Mouse (Mus musculus): Measurements from ENCODE around the gene Gm12666. TPM values are rescaled to one million over a fixed set of nuclear protein-coding genes. Genes with fewer than 3 reads are reported as not detected.
"Not testable (repeated sequence)": the region's sequence is repeated elsewhere in the genome, so short reads cannot be mapped to it uniquely, and the experiment has no call there.

Gm12666 gene
- not detected in 2 replicates for polyA plus RNA-seq (2015; fragmentation: Nextera tagmentation; extraction: Ambion mirVana)

DNA sequence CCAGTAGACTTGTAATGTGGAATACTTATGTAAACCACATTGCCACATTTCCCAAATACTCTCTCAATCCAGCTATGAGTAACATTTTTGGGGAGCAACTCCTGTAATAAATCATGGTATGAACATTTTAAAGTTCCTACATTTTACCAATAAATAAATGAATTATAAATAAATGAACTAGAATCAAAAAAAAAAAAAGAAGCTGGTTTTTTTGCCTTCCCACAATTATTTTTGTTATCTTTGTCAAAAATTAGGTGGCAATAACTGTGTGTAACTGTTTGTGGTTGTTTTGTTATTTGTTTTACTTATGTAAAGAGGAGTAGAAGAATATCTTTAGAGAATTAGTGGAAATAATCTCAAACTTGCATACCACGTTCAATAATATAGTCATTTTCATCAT is at the start of gene Gm12666:
Gene Gm12666 (minus strand): TSS at position 101 of the 400 bp plus-strand sequence.
- H3K9me3 ChIP-seq (replicated peaks); H3K4me2 ChIP-seq (replicated peaks); ATAC-seq (ENCODE audit: insufficient number of reproducible peaks, low FRiP score, low TSS enrichment, low read depth); H3K4me1 ChIP-seq; H3K36me3 ChIP-seq; H3K4me3 ChIP-seq (replicated peaks); H3K27me3 ChIP-seq; H3K27ac ChIP-seq (replicated peaks); H3K9ac ChIP-seq: not testable (repeated sequence)
- 91% methylated on average over 1 of the region's 1 CpGs for WGBS

DNA sequence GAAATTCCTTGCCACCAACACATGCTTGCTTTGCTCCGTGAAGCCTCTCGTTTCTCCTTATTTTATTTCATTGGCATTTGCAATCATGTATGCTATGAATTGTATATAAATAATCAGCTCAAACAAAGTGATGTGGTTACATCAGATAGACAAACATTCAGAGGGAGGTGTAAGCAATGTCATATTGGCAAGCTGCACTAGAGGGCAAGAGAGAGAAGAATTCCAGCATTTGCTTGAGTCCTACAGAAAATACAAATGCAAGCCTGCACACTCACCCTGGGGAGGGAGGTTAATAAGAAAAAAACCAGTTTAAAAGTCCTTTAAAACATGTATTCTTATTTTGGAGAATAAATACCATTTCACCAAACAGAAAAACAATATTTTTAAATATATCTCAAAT is 34.8 kb upstream of the Gm12666 start:
- WGBS = 69% methylated on average over 2 of the region's 2 CpGs

DNA sequence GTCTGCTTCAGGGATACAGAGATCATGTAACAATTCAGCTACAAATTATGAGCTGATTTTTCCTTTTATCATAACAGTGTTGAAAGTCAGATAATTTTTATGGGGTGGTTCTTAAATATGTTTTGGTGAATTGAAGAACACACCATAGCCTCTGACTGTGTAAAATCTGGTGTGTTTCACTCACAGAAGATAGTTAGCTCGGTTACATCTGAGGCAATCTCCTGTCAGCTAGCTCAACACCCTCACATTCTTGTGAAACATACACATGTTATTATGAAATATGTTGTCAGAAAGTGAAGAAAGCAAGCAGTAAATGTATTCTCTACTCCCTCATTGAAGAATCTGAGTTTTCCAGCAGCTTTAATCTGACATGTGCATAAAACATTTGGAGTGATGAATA is 24.7 kb upstream of the Gm12666 start:
- no peaks in the 10 kb centered on the region for H3K36me3 ChIP-seq
- no peaks in the 10 kb centered on the region for H3K4me1 ChIP-seq
- H3K9me3 ChIP-seq (replicated peaks) = no peaks in the 10 kb centered on the region
- no peaks in the 10 kb centered on the region for H3K27me3 ChIP-seq
- no peak overlapping the region for H3K4me2 ChIP-seq (replicated peaks)
- WGBS = 66% methylated on average over 1 of the region's 1 CpGs
- H3K9ac ChIP-seq = no peak overlapping the region
- ATAC-seq (ENCODE audit: insufficient number of reproducible peaks, low FRiP score, low TSS enrichment, low read depth) = no peak
- H3K4me3 ChIP-seq (replicated peaks) = no peak overlapping the region
- H3K27ac ChIP-seq (replicated peaks) = no peak overlapping the region

More for the DNA sequence above, 34.8 kb upstream of the Gm12666 start:
- H3K27ac ChIP-seq (replicated peaks) = no peak overlapping the region
- no peaks in the 10 kb centered on the region for H3K27me3 ChIP-seq
- H3K9ac ChIP-seq = no peak overlapping the region
- no peak overlapping the region for H3K4me3 ChIP-seq (replicated peaks)
- H3K9me3 ChIP-seq (replicated peaks) = no peaks in the 10 kb centered on the region
- no peaks in the 10 kb centered on the region for H3K36me3 ChIP-seq
- no peaks in the 10 kb centered on the region for H3K4me1 ChIP-seq
- no peak for ATAC-seq (ENCODE audit: insufficient number of reproducible peaks, low FRiP score, low TSS enrichment, low read depth)
- no peak overlapping the region for H3K4me2 ChIP-seq (replicated peaks)

DNA sequence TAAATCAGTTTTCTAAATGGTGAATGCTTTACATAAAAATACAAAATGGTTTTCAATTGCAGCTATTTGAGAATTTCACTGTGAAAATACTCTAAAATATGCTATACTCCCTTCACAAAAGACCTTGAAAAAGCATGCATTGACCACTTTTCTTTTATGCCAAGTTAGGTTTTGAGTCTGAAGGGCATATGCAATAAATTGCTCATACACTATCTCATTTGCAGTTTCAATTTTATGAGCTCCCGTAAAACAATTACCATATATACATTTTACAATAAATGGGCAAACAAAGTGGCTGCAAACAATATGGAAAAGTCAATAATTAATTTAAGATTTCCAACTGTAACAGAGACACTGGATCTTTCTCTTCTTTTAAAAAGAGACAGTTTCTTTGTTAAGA is 38.9 kb downstream of the Gm12666 start:
- Histone ChIP-seq H3K36me3 (no peaks in the 10 kb centered on the region), H3K4me3 (replicated peaks) (no peak overlapping the region), H3K4me1 (no peaks in the 10 kb centered on the region), H3K9me3 (replicated peaks) (no peaks in the 10 kb centered on the region), H3K27me3 (no peaks in the 10 kb centered on the region), H3K27ac (replicated peaks) (no peak overlapping the region), H3K4me2 (replicated peaks) (no peak overlapping the region), H3K9ac (no peak overlapping the region)
- WGBS = 82% methylated on average over 1 of the region's 1 CpGs
- ATAC-seq (ENCODE audit: insufficient number of reproducible peaks, low FRiP score, low TSS enrichment, low read depth) = no peak

DNA sequence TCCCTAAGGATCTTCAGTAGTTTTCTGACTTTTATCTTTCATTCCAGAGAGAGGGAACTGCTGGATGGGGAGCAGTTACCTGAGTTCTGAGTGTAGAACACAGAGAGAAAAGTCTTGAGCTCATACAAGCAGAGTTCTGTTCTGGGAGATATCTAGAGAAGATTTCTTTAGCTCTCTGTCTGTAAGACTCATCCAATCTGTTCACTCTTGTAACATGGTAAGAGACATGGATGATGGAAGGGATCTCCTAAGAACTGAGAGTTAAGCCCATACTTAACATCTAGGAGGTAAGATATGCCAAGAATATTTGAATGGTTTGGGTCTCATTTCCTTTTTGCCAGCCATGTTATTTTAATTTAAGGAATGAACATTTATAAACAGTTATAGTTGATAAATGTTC is 44.4 kb downstream of the Gm12666 start, which contains the start of gene Izumo3:
Gene Izumo3 (minus strand): TSS at position 101 of the 400 bp plus-strand sequence.
- Histone ChIP-seq H3K4me2 (replicated peaks) (no peak within 1 kb of the TSS), H3K27me3 (no peaks in the 10 kb centered on the region), H3K4me3 (replicated peaks) (no peak within 1 kb of the TSS), H3K4me1 (no peaks in the 10 kb centered on the region), H3K36me3 (no peaks in the 10 kb centered on the region), H3K9me3 (replicated peaks) (no peaks in the 10 kb centered on the region), H3K9ac (no peak within 1 kb of the TSS), H3K27ac (replicated peaks) (no peak within 1 kb of the TSS)
- ATAC-seq (ENCODE audit: insufficient number of reproducible peaks, low FRiP score, low TSS enrichment, low read depth) = no peak

Other genes starting within 250 kb of the Gm12666 start
- not detected in 2 replicates for gene Izumo3, start 44.5 kb downstream of the Gm12666 start, polyA plus RNA-seq (2015; fragmentation: Nextera tagmentation; extraction: Ambion mirVana)